Mouse (Mus musculus): ENCODE results near the gene Dusp3.

Dusp3 gene

GRCm38 (mm10) chr11:101936421-101936820, 50.4 kb downstream of the Dusp3 start:
- no peak for DNase-seq (ENCODE audit: low read depth in 1 of 2, low spot score in 2 of 2)

- no peak for DNase-seq (ENCODE audit: low read depth in 1 of 2, low spot score in 2 of 2)
Observed at GRCm38 (mm10) chr11:101935743-101936142, 51.1 kb downstream of the Dusp3 start.

- DNase-seq (ENCODE audit: low read depth in 1 of 2, low spot score in 2 of 2) = no peak
Observed at GRCm38 (mm10) chr11:101931978-101932377, 54.8 kb downstream of the Dusp3 start.

GRCm38 (mm10) chr11:101928030-101928762, 58.6 kb downstream of the Dusp3 start:
- no peak for DNase-seq (ENCODE audit: low read depth in 1 of 2, low spot score in 2 of 2)

- DNase-seq (ENCODE audit: low read depth in 1 of 2, low spot score in 2 of 2) = no peak
Observed at GRCm38 (mm10) chr11:101926951-101927589, 59.7 kb downstream of the Dusp3 start.

- DNase-seq (ENCODE audit: low read depth in 1 of 2, low spot score in 2 of 2) = no peak
Observed at GRCm38 (mm10) chr11:101925636-101926035, 61.2 kb downstream of the Dusp3 start.

GRCm38 (mm10) chr11:101924441-101924976, 62.3 kb downstream of the Dusp3 start:
- DNase-seq (ENCODE audit: low read depth in 1 of 2, low spot score in 2 of 2) = no peak

GRCm38 (mm10) chr11:101923988-101924387, 62.8 kb downstream of the Dusp3 start:
- no peak for DNase-seq (ENCODE audit: low read depth in 1 of 2, low spot score in 2 of 2)

GRCm38 (mm10) chr11:101921361-101921952, 65.4 kb downstream of the Dusp3 start:
- no peak for DNase-seq (ENCODE audit: low read depth in 1 of 2, low spot score in 2 of 2)
